23 mouse cellular contexts compared by ENCODE assay signal in the genomic region with DNA sequence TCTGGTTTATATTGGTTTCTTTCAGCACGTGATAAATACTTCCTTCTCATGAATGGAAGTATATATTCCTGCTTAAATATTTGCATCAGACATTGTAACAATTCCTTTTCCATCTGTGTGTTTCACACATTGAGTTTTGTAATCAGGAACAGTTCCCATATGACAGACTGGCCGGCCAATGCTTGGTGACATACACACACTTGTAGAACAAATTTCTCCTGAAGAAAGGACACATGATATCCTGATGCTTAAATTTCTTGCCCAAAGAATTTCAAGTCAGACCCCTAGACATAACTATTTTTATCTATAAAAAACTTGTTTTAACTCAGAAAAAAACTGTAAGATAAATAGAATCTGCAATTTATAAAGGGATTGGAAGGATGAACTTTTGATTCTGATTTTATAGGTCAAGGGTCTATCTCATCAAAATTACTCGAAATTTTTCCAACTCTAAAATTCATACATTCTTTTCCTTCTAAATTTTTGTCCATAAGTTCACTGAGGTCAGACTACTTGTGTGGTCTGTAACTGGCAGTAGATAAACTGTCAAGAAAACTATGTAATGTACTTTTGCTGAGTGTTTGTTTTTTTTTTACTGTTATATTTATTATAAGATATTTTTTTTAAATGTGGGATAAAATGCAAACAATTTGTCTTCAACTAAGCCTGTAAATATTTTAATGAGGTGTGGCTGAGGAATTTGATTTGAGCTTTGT. TPM values are rescaled to one million over a fixed set of nuclear protein-coding genes. Genes with fewer than 3 reads are reported as not detected.
DNase-seq lines count a peak whose midpoint lies in the region; ATAC-seq and TF ChIP-seq lines count a peak whose summit lies in the region.
"Had no signal": no experiment of that assay in that cellular context is flagged by ENCODE, and none has a peak within 500 bp of the region (broad histone marks: within the 10 kb centered on the region; RNA-seq: fewer than 3 reads in every experiment).

No protein-coding gene starts in this region.

- H3K4me3 ChIP-seq in lung, embryonic 14.5 days (ENCODE audit: low read depth, low read length), result no peak overlapping the region
- H3K4me3 ChIP-seq in lung, embryonic 15.5 days, result no peak overlapping the region
- H3K4me3 ChIP-seq in lung, embryonic 16.5 days (ENCODE audit: low read length), result no peak overlapping the region

- no peaks in the 10 kb centered on the region for H3K9me3 ChIP-seq in lung, embryonic 14.5 days (ENCODE audit: low read depth, low read length)
- no peaks in the 10 kb centered on the region for H3K9me3 ChIP-seq in lung, embryonic 15.5 days
- no peaks in the 10 kb centered on the region for H3K9me3 ChIP-seq in lung, embryonic 16.5 days (ENCODE audit: control insufficient read depth, low read length)
- H3K9me3 ChIP-seq: G1E had no signal

- no peak for TF ChIP-seq CTCF in lung, embryonic 14.5 days (IDR thresholded peaks at IDR 0.05; ENCODE audit: low read depth)

- H3K36me3 ChIP-seq in lung, embryonic 14.5 days (ENCODE audit: insufficient read depth), result no peaks in the 10 kb centered on the region
- H3K36me3 ChIP-seq in lung, embryonic 15.5 days, result no peaks in the 10 kb centered on the region
- H3K36me3 ChIP-seq in lung, embryonic 16.5 days (ENCODE audit: control insufficient read depth, insufficient read depth, low read length), result no peaks in the 10 kb centered on the region
- H3K36me3 ChIP-seq: G1E had no signal

- H3K9ac ChIP-seq in lung, embryonic 14.5 days, result no peak overlapping the region
- no peak overlapping the region for H3K9ac ChIP-seq in lung, embryonic 15.5 days
- no peak overlapping the region for H3K9ac ChIP-seq in lung, embryonic 16.5 days (ENCODE audit: low read length)

- no peaks in the 10 kb centered on the region for H3K4me1 ChIP-seq in lung, embryonic 14.5 days (ENCODE audit: insufficient read depth)
- H3K4me1 ChIP-seq in lung, embryonic 15.5 days, result no peaks in the 10 kb centered on the region
- H3K4me1 ChIP-seq in lung, embryonic 16.5 days (replicated peaks; ENCODE audit: control insufficient read depth, insufficient read depth, low read length), result no peaks in the 10 kb centered on the region

- ATAC-seq in lung, embryonic 14.5 days (ENCODE audit: insufficient read depth), result peak; percentile 69; the same call in 1 of the 2 replicates
- ATAC-seq in lung, embryonic 15.5 days (ENCODE audit: borderline replicate concordance, extremely low read depth, low FRiP score, low TSS enrichment), result peak; percentile 39; the same call in 1 of the 2 replicates
- peak; percentile 71; the same call in 1 of the 2 replicates for ATAC-seq in lung, embryonic 16.5 days (ENCODE audit: low read depth)
- ATAC-seq: activated CD4-positive, CD25-positive, alpha-beta regulatory T cell, adult 4 months; CD4-positive, CD25-positive, alpha-beta regulatory T cell, adult 4 months; Patski had no signal

- no peaks in the 10 kb centered on the region for H3K27me3 ChIP-seq in lung, embryonic 14.5 days (ENCODE audit: insufficient read depth, low read length)
- no peaks in the 10 kb centered on the region for H3K27me3 ChIP-seq in lung, embryonic 15.5 days
- no peaks in the 10 kb centered on the region for H3K27me3 ChIP-seq in lung, embryonic 16.5 days (ENCODE audit: control insufficient read depth, insufficient read depth, low read depth, low read length)
- H3K27me3 ChIP-seq: CH12.LX had no signal

- no peak overlapping the region for H3K27ac ChIP-seq in lung, embryonic 14.5 days (ENCODE audit: low read depth)
- H3K27ac ChIP-seq in lung, embryonic 15.5 days, result no peak overlapping the region
- H3K27ac ChIP-seq in lung, embryonic 16.5 days (ENCODE audit: low read length), result no peak overlapping the region

- H3K4me2 ChIP-seq in lung, embryonic 14.5 days, result no peak overlapping the region
- no peak overlapping the region for H3K4me2 ChIP-seq in lung, embryonic 15.5 days
- H3K4me2 ChIP-seq in lung, embryonic 16.5 days (ENCODE audit: low read depth, low read length), result no peak overlapping the region

- peak; percentile 77 for DNase-seq in lung, embryonic 14.5 days
- DNase-seq in lung, postnatal 4 days, result no peak
- DNase-seq in lung, adult 18-20 months, result no peak
- no peak for DNase-seq in lung, postnatal 14 days
- DNase-seq: adrenal gland, adult 2 months; adrenal gland, adult 8-10 months; adrenal gland, postnatal 10 days; adrenal gland, postnatal 14 days; adrenal gland, postnatal 25 days; adrenal gland, postnatal 36 days; B cell, adult 2 months; cerebellum, adult 11 months; cerebellum, adult 11-12 months; cerebellum, adult 18-20 months had no signal

- 35% methylated on average over 3 of the region's 3 CpGs for WGBS in lung, embryonic 14.5 days
- 27% methylated on average over 3 of the region's 3 CpGs for WGBS in lung, embryonic 15.5 days
- WGBS in lung, embryonic 16.5 days, result 34% methylated on average over 3 of the region's 3 CpGs

RNA-seq across cellular contexts. Expression of a gene that starts 18.4 kb away (rescaled TPM):
- 1.9 and 2.0 TPM in 2 replicates for polyA plus RNA-seq in lung, embryonic 14.5 days (2014; fragmentation: Nextera tagmentation; extraction: Ambion mirVana)
- 2.0 and 2.3 TPM in 2 replicates for polyA plus RNA-seq in lung, embryonic 15.5 days (2015; fragmentation: Nextera tagmentation; extraction: Ambion mirVana)
- 3.2 and 3.4 TPM in 2 replicates for polyA plus RNA-seq in lung, embryonic 16.5 days (2015; fragmentation: Nextera tagmentation; extraction: Ambion mirVana)
- polyA plus RNA-seq: activated CD4-positive, CD25-positive, alpha-beta regulatory T cell, adult 4 months; adrenal gland, adult 2 months; brain, embryonic 14.5 days; C2C12; CD4-positive, CD25-positive, alpha-beta regulatory T cell, adult 4 months; G1E; Patski had no signal

RNA-seq across cellular contexts. Expression of a gene that starts 27.9 kb away (rescaled TPM):
- 0.13 TPM in 1 of 2 replicates, not detected in the other for polyA plus RNA-seq in lung, embryonic 14.5 days (2014; fragmentation: Nextera tagmentation; extraction: Ambion mirVana)
- polyA plus RNA-seq in lung, embryonic 15.5 days (2015; fragmentation: Nextera tagmentation; extraction: Ambion mirVana), result not detected in 2 replicates
- polyA plus RNA-seq in lung, embryonic 16.5 days (2015; fragmentation: Nextera tagmentation; extraction: Ambion mirVana), result 0.08 TPM in 1 of 2 replicates, not detected in the other
- polyA plus RNA-seq: activated CD4-positive, CD25-positive, alpha-beta regulatory T cell, adult 4 months; adrenal gland, adult 2 months; brain, embryonic 14.5 days; C2C12; CD4-positive, CD25-positive, alpha-beta regulatory T cell, adult 4 months; G1E; Patski had no signal

RNA-seq across cellular contexts. Expression of a gene that starts 59.3 kb away (rescaled TPM):
- 56.2 and 61.7 TPM in 2 replicates for polyA plus RNA-seq in lung, embryonic 14.5 days (2014; fragmentation: Nextera tagmentation; extraction: Ambion mirVana)
- 49.9 and 53.3 TPM in 2 replicates for polyA plus RNA-seq in lung, embryonic 15.5 days (2015; fragmentation: Nextera tagmentation; extraction: Ambion mirVana)
- 50.3 and 55.9 TPM in 2 replicates for polyA plus RNA-seq in lung, embryonic 16.5 days (2015; fragmentation: Nextera tagmentation; extraction: Ambion mirVana)
- polyA plus RNA-seq: activated CD4-positive, CD25-positive, alpha-beta regulatory T cell, adult 4 months; adrenal gland, adult 2 months; C2C12; CD4-positive, CD25-positive, alpha-beta regulatory T cell, adult 4 months; G1E; Patski had no signal
